Mouse (Mus musculus) WW6 (cell line): ENCODE data around the gene Pgm2l1.

Source experiments
- DNase-seq: peaks from one replicate; pipeline ENCODE4 v3.0.0-alpha.2; 2013; ENCODE audit warnings: low read depth, low spot score

Gene Pgm2l1

DNA sequence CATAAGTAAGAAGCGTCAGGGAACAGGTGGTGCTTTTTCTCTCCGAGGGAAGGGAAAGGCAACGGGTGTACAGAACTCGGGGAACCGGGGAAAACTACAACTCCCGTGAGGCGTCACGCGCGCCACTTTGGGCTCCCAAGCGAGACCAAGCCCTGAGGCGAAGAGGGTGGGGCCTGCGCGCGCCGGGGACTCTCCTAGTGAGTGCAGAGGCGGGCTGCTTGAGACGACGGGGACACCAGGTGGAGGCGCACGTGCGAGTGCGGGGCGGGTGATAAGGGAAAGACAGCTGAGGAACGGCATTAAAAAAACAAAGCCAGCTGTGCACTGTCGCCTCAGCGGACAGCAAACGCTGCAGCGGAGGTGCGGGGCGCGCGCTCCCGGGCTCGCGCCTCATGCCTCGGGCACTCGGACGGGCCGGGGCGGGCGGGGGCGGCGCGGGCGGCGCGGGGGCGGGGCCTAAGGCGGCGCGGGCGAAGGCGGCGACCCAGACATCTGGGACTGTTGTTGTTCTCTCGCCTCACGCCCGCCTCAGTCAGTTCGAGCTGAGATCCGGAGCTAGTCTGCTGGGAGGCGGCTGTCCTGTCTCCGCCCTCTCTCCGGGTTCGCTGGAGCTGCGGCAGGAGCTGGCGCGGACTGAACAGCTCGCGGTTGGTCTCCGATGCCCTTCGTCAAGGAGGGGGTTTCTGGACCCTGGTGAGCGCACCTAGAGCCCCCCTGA lies at the start of gene Pgm2l1:
TSS of gene Pgm2l1 (plus strand) at position 237 of the 718 bp plus-strand sequence.
- peak; percentile 90 for DNase-seq

DNA sequence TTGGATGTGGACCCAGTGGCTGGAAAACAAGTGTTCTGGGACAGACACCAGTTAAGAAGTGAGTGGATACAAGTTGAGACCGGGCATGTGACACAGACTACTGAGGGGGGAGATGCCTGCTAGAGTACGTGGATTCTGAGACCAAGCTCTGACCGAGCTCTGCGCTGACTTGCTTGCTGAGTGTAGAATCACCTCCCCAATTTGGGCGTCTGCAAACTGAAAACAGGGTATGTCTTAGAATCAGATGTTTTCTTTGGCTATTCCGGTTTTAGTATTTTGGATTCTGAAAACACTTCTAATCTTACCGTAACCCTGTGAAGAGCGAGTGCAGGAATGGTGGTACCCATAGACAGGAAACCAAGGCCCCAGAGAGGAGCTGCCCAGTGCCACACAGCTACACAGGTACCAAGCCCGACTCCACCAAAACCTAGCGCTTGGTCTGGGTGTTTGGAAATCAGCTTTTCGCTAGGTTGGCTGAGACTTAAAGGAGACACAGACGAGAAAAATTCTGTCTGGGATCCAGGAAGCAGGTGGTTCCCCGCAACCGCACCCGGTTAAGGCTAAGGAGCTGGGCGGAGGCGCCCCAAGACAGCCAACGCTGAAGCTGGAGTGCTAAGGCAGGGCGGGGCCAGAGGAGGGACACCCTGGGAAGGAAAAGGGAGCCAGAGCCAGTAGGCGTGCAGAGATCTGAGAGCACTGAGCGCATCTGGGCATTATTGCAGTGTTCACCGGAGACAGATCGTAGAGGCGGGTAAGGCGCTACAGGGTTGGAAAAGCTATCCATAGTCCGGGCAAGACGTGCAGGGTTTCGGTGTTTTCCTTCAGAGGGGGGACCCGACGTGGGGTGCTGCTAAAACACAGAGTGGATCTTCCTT lies 48.9 kb upstream of the Pgm2l1 start:
- no peak for DNase-seq

DNA sequence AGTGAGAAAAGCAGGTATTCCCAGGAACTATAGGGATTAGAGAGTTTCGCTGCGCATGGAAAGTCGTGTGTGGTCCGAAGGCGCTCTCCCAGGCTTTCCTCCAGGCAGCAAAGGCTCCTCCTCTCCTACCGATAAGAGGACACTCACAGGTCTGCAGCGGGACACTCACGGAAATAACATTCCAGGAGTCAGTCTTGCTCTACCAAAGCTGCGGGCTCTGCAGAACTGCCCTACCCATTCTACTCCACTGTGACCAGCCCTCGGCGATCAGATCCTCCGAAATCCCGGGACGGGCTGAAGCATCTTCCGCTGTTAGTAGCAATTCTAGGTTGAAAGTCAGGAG lies 48.3 kb upstream of the Pgm2l1 start:
- no peak for DNase-seq

DNA sequence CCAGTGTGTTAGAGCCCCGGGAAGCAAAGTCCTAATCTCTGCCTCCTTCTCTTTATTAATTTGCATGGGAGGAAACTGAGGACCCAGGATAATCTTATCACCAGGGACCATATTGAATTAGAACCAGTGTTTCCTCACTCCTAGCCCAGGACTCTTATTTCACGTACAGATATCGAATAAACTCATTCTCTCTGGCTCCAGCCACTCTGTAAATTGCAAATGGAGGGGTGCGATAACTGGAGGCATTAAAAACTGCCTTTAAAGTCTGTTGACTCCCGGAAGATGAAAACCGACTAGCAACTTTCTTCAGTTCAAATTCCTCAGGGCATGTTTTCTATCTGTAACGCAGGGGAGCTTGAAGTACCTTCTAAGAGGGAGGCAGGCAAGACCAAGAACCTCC lies 47.8 kb upstream of the Pgm2l1 start:
- no peak for DNase-seq

DNA sequence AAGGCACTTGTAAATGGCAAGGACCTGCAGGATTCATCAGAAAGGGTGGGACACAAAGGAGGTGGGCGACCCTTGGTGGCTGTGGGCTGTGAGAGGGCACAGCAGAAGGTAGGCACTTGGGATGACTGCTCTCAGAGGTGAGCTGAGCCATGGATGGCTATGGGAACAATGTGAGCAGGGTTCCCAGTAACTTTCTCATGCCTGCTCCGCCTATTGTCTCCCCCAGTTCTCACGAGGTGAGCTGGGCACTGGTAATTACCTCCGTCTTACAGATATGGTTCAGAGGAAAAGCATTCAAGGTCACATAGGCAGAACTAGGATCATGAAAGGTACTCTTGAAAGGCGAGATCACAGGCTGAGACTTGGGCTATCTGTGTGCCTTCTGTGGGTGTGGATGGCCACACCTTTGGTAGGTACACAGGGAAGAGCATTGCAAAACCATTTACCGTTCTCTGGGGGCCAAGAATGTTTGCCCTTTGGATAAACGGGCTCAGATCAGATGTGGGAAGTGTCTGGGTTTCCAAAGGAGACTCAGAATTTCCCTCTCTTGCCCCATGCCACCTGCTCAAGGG lies 47.3 kb upstream of the Pgm2l1 start:
- DNase-seq = no peak

DNA sequence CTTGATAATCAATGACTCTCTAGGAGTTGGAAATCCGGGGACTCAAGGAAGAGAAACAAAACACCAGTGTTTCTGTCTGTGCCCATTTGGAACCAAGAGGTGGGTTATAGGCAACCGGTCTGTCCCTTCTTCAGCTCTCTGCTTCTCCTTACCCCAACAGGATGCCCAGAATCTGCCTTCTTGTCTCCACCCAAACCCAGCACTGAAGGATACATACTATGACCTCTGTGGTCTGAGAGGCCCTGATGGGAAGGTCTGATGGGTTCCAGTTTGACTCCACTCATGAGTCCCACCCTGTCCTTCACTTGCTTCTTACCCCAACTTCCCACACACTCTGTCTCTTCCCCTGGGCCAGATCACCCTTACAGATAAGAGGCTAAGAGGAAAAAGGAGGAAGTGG lies 46.0 kb upstream of the Pgm2l1 start:
- DNase-seq = no peak

DNA sequence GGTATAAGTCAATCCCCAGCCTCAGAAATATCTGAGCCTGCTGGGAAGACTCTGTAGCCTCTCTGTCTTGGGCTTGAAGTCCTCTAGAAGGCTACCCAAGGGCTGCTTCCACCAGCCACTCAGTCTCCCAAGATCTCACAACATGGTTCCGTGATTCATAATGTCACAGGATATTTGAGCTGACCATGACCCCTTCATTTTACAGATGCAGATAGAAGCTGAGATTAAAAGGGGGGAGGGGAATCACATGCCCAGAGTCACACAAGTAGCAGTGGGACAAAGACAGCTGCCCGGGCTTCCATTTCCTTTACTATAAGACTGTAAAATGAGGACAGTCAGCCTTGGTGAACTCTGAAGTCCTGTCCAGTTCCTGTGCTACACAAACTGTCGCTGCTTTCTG lies 45.6 kb upstream of the Pgm2l1 start:
- no peak for DNase-seq

DNA sequence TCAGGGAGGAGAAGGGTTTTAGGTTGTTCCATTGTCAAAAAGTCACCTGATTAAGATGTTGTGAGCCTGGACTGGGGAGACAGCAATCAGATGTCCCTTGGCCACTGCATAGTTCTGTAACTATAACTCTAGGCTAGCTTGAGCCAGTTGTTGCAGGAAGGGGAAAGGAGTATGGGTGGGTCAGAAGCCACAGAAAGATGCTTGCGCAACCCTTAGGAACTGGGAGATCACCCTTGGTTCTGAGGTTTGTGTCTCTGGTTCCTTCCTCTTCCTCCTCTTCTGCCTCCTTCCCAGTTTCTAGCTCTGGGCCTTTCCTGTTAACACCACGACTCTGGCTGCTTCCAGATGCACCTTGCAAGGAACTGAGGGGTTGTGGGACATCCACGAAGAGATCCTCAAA lies 44.8 kb upstream of the Pgm2l1 start:
- no peak for DNase-seq

DNA sequence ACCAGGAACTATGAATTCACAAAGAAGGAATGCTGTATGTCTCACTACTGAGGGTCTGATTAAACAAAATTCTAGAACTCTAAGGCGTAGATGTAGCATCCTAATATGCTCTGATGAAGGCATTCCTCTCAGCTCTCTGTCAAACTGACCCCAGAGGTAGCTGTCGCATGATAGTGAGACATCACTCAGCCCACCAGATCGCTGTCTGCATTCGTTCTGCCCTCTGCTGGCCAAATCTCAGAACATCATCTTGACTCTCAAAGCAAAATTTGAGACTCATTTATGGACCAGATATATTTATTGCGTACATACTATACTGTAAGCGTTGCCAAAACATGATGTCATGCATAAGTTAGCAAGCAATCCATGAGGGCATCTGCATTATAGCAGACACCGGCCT lies 39.6 kb upstream of the Pgm2l1 start:
- DNase-seq = no peak

DNA sequence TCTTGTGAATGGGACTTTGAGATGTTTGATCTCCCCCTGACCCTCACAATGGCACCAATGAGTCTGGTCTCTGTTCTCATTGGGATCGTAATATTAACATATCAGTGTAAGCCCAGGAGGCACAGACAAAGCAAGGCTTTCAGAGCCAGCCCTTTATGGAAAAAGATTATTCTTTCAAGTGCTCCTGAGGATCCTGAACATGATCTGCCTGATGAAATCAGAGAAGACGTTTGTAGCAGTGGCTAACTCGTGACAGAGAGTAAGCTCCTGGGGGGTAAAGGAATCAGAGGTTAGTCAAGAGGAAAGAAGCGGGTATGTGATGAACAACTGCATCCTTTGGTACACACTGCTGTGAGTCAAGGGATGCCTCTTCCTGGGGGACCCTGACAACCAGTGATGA lies 37.0 kb upstream of the Pgm2l1 start:
- no peak for DNase-seq

DNA sequence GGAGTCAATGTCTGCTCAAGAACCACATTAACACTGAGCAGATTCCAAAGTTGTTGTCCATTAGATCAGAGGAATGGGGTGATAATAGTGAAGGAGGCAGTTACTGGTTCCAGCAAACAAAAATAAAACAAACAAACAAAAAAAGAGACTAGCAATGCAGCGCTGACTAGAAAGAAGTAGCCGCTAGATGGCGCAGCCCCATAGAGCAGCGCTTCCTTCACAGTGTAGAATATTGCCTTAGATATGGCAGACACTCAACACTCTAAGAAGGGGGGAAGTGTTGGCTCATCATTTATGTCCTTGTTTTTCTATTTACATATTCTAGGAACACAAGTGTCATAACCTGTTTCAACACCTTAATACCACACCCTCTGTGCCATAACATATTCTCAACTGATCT lies 36.4 kb upstream of the Pgm2l1 start:
- DNase-seq = no peak

DNA sequence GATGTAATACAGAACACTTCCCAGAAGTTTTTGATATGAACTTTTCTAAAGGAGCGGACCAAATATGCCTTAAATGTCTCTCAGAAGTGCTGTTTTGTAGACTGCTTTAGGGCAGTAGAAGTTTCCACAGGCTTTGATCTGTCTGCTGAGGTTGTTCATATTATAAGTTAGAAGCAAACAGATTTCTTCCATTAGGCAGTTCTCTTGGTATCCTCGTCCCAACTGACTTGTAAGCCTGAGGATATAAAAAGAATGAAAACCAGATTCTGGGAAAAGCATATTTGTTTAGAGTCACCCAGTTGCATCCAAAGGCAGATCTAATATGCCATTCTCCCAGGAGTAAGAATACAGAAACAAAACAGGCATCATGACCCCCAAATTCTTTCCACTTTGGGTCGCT lies 26.0 kb upstream of the Pgm2l1 start:
- no peak for DNase-seq

DNA sequence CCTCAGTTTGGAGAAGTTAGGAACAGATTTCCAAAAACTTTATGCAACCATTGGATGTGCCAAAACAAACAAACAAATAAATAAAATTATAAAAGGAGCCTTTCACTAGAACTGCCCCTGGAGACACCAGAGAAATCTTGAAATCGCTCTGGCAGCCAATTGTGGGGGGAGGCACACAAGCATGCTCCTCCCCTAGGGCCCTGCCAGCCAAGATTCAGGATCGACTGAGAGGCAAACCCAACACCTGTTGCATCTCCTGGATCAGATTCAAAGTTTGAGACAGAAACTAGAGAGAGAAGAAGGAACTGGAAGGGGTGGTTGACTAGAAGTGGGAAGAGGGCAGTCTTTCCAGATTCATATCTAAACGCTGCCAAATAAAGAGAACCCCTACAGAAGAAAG lies 23.6 kb upstream of the Pgm2l1 start:
- no peak for DNase-seq

DNA sequence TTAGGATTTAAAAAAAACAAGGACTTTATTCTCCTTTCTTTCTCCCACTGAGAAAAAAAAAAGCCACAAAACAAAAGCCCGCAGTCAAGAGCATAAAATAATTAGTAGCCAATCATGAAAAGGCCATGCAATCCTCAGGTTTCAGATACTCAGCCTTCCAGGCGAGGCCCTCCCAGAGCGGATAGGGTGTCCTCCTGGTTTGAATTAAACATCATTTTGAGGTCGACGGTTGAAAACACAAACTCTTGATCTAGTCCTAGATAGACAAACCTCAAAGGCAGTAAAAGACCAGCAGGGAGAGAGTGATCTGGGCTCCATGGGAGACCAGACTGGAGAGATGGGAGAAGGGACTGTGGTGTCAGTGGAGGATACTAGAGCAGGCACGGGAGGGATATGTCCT lies 22.3 kb upstream of the Pgm2l1 start:
- DNase-seq = no peak

DNA sequence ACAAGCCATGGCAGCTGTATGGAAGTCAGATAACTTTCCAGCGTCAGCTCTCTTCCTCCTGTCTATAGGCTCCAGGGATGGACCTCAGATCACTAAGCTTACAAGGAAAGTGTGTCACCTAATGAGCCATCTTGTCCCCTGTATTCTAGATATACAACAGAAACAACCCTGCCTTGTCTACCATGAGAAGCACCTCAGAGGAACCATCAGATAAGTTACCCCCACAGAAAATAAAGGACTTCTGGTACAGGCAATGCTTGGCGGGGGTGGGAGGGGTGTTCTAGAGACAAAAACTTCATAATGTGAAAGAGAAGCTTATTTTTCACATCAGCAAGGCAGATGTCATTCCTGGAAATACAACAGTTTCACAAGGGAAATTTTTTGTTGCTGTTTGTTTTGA lies 21.1 kb upstream of the Pgm2l1 start:
- DNase-seq = no peak

DNA sequence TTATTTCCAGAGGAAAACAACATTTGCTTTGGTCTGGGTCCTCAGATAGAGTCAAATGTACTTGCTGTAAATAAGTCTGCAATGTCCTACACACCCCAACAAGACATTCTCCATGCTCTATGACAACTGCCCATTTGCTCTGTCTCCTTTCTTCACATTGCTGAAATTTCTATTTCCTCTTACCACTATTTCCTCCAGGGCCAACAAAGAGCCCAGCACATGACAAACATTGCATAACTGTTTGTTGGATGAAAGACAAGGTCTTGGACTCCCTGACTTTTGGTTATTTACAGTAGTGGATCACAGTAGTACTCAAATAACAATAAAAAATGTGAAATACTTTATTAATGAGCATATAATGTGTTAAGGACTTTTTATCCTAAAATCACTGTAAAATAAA lies 19.3 kb upstream of the Pgm2l1 start:
- no peak for DNase-seq

DNA sequence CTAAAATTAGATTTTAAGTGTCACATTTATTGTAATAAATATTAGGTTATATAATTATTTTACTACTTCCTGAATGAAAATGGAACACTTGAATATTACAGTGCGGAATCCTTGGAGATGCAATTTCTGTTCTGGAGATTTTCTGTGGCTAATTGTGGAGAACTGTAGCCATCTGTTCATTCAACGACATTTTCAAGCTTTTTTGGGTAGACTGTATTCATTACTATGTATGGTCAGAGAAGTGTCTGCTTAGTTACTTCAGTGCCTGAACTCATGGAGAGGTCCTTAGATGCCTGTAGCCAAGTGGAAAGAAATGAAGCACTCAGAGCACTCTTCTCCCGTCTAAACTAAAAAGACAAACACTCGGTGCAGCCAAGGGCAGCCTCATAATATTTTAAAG lies 12.9 kb upstream of the Pgm2l1 start:
- no peak for DNase-seq

DNA sequence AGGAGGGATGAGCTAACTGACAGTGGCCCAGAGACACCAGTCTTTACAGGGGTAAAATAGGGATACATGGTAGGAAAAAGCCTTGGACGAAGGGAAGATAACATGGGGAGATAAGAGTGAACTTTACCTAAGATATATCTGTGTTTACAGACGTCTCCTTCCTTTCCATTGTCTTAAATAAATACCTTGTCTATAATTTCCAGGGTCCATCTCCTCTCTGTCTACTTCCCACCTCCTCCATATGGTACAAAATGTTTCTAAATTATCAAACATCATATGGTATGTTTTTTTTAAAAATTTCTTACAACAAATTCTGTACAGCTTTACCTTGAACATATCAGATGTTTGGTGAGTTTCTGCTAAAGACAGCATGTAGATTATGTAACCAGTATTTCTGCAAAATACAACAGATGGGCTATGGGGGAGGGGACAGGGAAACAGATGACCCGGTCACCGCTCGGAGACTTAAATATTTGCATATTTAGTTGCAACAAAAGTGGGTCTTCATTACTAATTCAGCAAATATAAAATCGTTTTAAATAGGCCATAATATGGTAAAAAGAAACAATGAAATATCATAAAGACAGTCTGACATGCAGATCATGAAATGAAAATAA lies 12.0 kb upstream of the Pgm2l1 start:
- DNase-seq = no peak

DNA sequence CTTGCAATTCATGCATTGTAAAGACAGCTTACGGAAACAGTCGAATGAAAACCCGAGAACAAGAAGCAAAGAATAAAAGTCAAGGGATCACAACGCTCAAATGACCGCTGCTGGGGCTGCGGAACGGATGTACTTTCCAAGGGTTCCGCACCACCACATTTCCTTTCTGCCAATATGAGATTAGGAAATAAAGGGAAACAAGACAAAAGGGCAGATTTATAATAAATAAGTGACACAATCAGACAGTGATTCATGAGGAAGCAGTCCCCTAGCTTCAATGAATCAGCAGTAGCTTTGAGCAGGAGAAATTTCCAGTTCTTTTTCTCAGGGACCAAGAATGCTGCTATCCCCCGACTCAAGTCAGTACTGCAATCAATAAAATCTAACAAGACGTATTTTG lies 11.2 kb upstream of the Pgm2l1 start:
- DNase-seq = no peak

DNA sequence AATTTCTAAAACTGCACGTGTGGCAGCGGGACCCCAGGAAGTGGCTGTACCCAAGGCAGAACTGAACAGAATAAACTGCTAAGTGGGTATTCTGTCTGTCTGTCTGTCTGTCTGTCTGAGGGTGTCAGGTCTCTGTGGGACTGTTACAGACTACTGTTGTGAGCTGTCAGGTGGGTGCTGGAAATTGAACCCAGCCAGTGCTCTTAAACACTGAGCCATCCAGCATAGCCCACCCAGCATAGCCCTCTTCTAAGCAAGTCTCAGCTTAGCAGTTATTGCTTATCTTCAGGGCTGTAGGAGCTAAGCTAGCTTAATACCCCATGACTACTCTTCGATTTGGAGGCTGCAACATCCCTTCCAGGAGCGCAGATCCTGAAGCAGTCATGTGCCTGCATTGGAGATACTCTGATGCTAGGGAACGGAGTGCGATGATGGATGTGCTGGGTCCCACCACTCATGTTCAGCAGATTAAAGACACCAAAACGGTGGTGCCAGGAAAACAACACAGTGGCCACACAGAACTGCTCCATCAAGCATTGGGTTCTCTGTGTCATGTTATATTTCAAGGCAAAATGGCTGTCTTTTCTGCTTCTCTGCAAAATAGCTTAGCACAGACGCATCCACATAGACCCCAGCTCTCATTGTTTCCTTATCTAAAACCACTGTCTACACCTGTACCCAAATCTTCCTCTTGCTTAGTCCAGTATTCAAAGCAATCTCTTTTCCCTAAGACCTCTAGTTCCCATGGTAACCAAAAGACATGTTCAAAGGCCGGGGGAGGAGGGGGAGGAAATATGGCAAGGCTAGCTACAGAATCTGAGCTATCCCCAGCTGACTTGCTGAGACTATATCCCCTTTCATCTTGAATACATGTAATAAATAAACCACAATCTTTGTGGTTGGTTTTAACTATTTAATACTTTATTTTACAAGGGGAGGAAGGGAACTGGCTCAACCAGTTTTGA lies 10.3 kb upstream of the Pgm2l1 start:
- no peak for DNase-seq

DNA sequence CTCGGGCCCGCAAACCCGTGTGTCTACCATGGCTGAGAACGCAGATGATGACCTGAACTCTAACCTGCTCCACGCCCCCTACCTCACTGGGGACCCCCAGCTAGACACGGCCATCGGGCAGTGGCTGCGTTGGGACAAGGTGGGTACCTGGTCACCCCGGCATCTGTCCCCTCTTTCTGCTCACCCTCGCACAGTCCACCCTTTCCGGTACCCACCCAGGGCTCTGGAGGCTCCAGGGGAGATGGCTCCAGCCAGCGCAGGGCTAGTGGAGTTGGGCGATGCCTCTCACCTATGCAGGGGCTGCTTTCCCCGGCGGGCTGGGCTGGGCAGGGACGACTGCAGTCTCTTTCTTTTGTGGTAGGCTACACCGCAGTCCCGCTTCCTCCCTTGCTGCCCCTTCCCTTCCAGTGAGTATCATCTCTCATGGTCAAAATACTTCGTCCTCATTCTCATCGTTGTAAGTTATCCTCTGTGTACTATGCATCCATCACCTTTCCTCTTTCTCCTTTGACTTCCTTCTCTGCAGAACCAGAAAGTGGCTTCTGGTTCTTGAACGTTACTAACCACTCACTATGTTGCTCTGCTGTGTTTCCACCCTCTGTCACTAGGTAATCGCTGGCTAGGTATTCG lies 817 bp downstream of the Pgm2l1 start:
- DNase-seq = no peak
